Mouse (Mus musculus): ENCODE data around the gene Jmjd1c.

- TF ChIP-seq CTCF (IDR thresholded peaks at IDR 0.05; ENCODE audit: extremely low read depth, insufficient read length, insufficient replicate concordance, low read depth, low read length) (no peak), POLR2A (IDR thresholded peaks at IDR 0.05; ENCODE audit: low read depth, low read length) (no peak)
Observed at GRCm38 (mm10) chr10:67073577-67073976, 22.3 kb upstream of the Jmjd1c start.

Measured in small intestine, adult 2 months (tissue).